Mouse (Mus musculus) liver, postnatal 0 days (tissue): ENCODE measurements at regions not wholly inside any gene's neighbourhood (a gene's known extent, or its start where the extent isn't known, plus 50 kb on each side); places are given as distances from the start of the nearest gene placed in this dataset.

Source experiments
- ATAC-seq: fragments of 200-750 bp; cut with Nextera tagmentation; 2 replicates; pipeline ENCODE4 v1.8.0; 2017; ENCODE audit warnings: mild to moderate bottlenecking, moderate library complexity
- DNase-seq: peaks from one replicate; pipeline ENCODE4 v3.0.0-alpha.2; 2016
- H3K27ac ChIP-seq: fragments of 300-500 bp; sonication (generic); 2 replicates; pipeline ENCODE4 v1.5.1; 2014; ENCODE audit warnings: antibody characterized with exemption, moderate library complexity, mild to moderate bottlenecking, low read depth
- H3K27me3 ChIP-seq: fragments of 300-500 bp; sonication (generic); 2 replicates; pipeline ENCODE4 v1.6.1; 2014; ENCODE audit warnings: low read length, control low read depth, mixed read lengths; ENCODE audit not compliant: insufficient read depth
- H3K36me3 ChIP-seq: fragments of 300-500 bp; sonication (generic); replicated peaks from 2 replicates; pipeline ENCODE4 v1.6.1; 2014; ENCODE audit warnings: mild to moderate bottlenecking, control low read depth, low read length, moderate library complexity, mixed read lengths; ENCODE audit not compliant: insufficient read depth
- H3K4me1 ChIP-seq: fragments of 300-500 bp; sonication (generic); 2 replicates; pipeline ENCODE4 v1.6.1; 2014; ENCODE audit warnings: antibody characterized with exemption, mild to moderate bottlenecking, control low read depth; ENCODE audit not compliant: insufficient read depth
- H3K4me2 ChIP-seq: fragments of 300-500 bp; sonication (generic); 2 replicates; pipeline ENCODE4 v1.6.1; 2014; ENCODE audit warnings: low read depth, mild to moderate bottlenecking, low read length, moderate library complexity, mixed read lengths
- H3K4me3 ChIP-seq: fragments of 300-500 bp; sonication (generic); 2 replicates; pipeline ENCODE4 v1.5.1; 2014; ENCODE audit warnings: low read depth, low read length
- H3K9ac ChIP-seq: fragments of 300-500 bp; sonication (generic); replicated peaks from 2 replicates; pipeline ENCODE4 v1.6.1; 2014; ENCODE audit warnings: mild to moderate bottlenecking, moderate library complexity
- H3K9me3 ChIP-seq: fragments of 300-500 bp; sonication (generic); 2 replicates; pipeline ENCODE4 v1.6.1; 2016; ENCODE audit warnings: mild to moderate bottlenecking, control low read depth, low read length, mixed read lengths
- CTCF ChIP-seq: sonication (generic); IDR thresholded peaks from 2 replicates; pipeline ENCODE4 v1.5.1; 2016; ENCODE audit warnings: antibody characterized with exemption, low read depth
- EP300 ChIP-seq: IDR thresholded peaks from 2 replicates; pipeline ENCODE4 v1.6.1; 2016; ENCODE audit warnings: antibody characterized with exemption, low read depth, mild to moderate bottlenecking
- WGBS: fragments of 180-500 bp; shearing (Covaris S2); extraction: QIAGEN DNeasy Blood & Tissue Kit; methylation state at CpG from one replicate; pipeline ENCODE4 v1.1.7; 2014; ENCODE audit not compliant: insufficient replicate concordance; 5-methylcytosine and 5-hydroxymethylcytosine counted together

DNA sequence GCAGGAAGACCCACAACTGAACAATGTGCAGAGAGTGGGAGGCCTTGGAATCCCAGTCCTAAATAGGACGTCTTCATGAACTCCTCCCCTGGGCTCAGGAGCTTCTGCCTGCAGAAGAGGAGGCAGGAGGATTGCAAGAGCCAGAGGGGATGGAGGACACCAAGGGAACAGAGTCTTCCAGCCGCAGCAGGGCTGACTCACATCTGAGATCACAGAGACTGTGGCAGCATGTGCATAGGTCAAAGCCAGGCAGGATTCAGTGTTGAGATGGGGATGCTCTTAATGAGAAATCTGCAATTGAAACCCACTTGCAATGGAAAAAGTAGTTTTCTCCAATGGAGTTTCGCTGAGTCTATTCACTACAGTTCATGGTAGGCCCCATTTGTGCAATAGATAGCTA lies 175.9 kb downstream of the Kcnrg start:
- ATAC-seq (no peak), DNase-seq (no peak)
- H3K4me3 ChIP-seq = no peak overlapping the region
- WGBS = 77% methylated on average over 3 of the region's 3 CpGs
- H3K4me2 ChIP-seq = no peak overlapping the region
- no peak overlapping the region for H3K9ac ChIP-seq
- no peak overlapping the region for H3K27ac ChIP-seq
- H3K9me3 ChIP-seq = no peaks in the 10 kb centered on the region
- no peaks in the 10 kb centered on the region for H3K36me3 ChIP-seq
- H3K4me1 ChIP-seq = no peaks in the 10 kb centered on the region
- H3K27me3 ChIP-seq = no peaks in the 10 kb centered on the region
- TF ChIP-seq EP300 (no peak), CTCF (no peak)

DNA sequence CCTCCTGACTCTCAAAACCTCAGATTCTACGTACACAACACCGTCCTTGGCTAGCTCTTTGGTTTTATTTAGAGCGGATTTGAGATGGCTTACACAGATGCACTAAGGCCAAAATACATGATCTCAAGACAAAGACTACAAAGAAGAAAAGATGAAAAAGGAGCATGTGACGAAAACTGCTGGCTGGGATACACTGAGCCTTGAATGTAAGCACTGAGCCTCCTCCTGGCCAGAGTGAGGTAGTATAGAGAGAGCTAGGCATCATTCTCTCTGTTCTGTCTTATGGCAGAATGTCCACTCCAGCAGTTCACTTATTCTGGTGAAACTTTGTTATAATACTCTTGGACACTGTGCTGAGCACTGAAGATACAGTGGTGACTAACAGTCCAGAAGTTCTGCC lies 177.4 kb downstream of the Kcnrg start:
- Histone ChIP-seq H3K9ac (no peak overlapping the region), H3K4me1 (no peaks in the 10 kb centered on the region), H3K27me3 (no peaks in the 10 kb centered on the region), H3K36me3 (no peaks in the 10 kb centered on the region), H3K9me3 (no peaks in the 10 kb centered on the region), H3K4me2 (no peak overlapping the region), H3K4me3 (no peak overlapping the region), H3K27ac (no peak overlapping the region)
- DNase-seq (no peak), ATAC-seq (no peak)
- 0 out of 2 replicates have a peak, but pooled peaks have one; percentile 12 for TF ChIP-seq CTCF
- no peak for TF ChIP-seq EP300
- WGBS = 82% methylated on average over 4 of the region's 4 CpGs

DNA sequence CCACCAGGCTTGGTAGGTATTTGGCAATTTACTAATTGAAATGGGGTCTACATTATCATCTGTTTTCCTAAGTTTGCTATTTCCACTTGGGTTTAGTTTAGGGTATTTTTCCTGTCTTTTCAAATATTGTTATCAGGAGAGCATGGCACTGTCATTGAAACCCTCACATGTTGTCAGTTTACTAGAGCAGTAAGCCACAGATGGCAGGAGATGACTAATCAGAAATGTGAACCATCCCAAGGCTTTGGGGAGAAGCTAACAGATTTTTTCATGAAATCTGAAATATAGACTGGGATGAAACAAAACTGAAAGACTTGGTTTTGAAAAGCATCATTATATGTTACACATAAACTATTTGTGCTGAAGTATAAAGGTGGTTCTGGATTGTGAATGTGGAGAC lies 178.8 kb downstream of the Kcnrg start:
- Histone ChIP-seq H3K27ac (no peak overlapping the region), H3K9me3 (no peaks in the 10 kb centered on the region), H3K36me3 (no peaks in the 10 kb centered on the region), H3K4me1 (no peaks in the 10 kb centered on the region), H3K4me3 (no peak overlapping the region), H3K4me2 (no peak overlapping the region), H3K9ac (no peak overlapping the region), H3K27me3 (no peaks in the 10 kb centered on the region)
- TF ChIP-seq CTCF (no peak), EP300 (no peak)
- ATAC-seq (no peak), DNase-seq (no peak)

DNA sequence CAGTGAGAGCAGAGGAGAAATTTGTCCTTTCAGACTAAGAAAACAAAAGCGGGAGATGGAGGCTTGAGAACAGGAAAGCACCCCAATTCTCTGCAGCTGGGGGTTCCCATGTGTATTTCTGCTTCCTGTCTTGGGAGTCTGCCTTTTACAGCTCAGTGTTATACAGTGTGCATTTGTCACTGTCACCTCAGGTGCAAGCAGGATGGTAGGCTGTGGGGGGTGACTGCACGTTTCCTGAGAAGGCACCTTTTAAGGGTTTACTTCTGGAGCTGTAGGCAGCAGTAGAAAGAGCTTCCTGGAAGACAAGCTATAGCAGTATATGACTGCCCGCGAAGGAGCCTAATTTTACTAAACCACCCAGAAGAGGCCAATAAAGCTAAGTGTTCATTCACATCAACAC lies 180.5 kb downstream of the Kcnrg start:
- DNase-seq (no peak), ATAC-seq (no peak)
- Histone ChIP-seq H3K4me1 (no peaks in the 10 kb centered on the region), H3K27ac (no peak overlapping the region), H3K27me3 (no peaks in the 10 kb centered on the region), H3K9ac (no peak overlapping the region), H3K36me3 (no peaks in the 10 kb centered on the region), H3K4me3 (no peak overlapping the region), H3K9me3 (no peaks in the 10 kb centered on the region), H3K4me2 (no peak overlapping the region)
- WGBS = 63% methylated on average over 4 of the region's 4 CpGs
- TF ChIP-seq EP300 = no peak
- TF ChIP-seq CTCF = no peak

DNA sequence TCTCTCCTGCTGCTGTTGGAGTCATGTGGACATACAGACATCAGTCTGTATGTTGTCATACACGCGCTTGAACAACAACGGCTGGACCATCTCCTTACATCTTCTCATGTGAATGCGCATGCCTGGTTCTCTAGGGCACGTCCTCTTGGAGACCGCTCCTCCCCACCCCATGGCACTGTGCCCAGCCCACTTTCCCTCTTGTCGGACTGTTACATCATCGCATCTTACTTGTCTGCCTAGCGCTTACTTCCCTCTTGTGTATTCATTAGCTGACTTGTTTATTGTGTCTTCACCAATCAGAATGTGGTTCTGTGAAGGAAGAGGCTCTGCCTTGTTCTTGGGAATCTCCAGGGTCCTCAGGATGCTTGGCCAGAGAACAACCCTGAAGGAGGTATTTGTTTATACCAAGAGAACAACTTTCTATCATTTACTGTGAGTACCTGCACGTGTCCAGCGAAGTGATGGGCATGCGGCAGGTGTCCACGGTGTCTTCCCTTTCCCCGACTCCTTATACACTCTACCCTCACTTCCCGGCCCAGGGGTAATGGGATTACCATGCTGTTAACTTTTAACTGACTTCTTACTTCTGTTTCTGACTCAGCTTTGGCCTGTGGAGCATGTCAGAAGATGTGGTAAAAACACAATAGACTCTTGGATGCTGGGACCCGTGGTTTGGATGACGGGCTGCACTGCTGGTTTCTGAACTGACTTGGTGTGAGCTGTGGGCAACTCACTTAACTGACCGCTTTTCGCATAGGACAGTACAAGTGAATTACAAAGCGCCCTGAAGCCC lies 181.9 kb downstream of the Kcnrg start:
- no peak overlapping the region for H3K9ac ChIP-seq
- DNase-seq (peak; percentile 35), ATAC-seq (no peak)
- no peaks in the 10 kb centered on the region for H3K4me1 ChIP-seq
- no peak overlapping the region for H3K27ac ChIP-seq
- no peak overlapping the region for H3K4me2 ChIP-seq
- no peaks in the 10 kb centered on the region for H3K27me3 ChIP-seq
- 78% methylated on average over 20 of the region's 20 CpGs for WGBS
- TF ChIP-seq EP300 = no peak
- TF ChIP-seq CTCF = no peak
- H3K9me3 ChIP-seq = no peaks in the 10 kb centered on the region
- H3K36me3 ChIP-seq = no peaks in the 10 kb centered on the region
- no peak overlapping the region for H3K4me3 ChIP-seq

DNA sequence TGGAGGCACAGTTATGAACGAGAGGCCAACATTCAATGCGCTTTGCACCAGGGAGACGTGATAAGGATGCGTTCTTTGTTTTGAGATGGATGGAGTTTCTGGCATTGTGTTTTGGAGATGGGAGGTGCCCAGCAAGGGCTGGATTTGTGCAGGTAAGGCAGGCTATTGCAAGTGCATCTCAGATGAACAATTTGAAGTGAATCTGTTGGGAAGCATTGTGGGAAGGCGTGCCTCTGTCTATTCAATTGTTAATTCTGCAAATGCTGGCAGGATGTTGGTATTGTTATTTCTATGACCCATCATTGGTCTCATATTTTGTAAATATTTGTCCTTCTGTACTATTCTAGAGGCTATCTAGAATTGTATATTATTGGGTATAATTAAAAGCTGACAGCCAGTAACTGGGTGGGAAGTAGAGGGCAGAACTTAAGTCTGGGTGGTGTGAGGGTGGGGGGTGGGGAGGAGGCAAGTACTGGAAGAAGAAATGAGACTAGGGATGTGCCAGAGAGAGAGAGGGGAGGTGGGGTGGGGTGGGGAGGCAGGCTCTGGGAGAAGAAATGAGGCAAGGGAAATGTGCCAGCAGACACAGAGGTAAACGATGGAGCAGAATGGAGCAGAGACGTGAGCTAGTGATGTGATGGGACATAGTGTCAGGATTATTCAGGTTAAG lies 188.9 kb downstream of the Kcnrg start:
- no peak for ATAC-seq
- WGBS = 81% methylated on average over 7 of the region's 7 CpGs
- DNase-seq = no peak
- no peaks in the 10 kb centered on the region for H3K36me3 ChIP-seq
- no peak overlapping the region for H3K9ac ChIP-seq
- H3K9me3 ChIP-seq = no peaks in the 10 kb centered on the region
- H3K4me1 ChIP-seq = no peaks in the 10 kb centered on the region
- TF ChIP-seq CTCF = no peak
- TF ChIP-seq EP300 = no peak
- no peak overlapping the region for H3K4me2 ChIP-seq
- no peak overlapping the region for H3K27ac ChIP-seq
- H3K4me3 ChIP-seq = no peak overlapping the region
- H3K27me3 ChIP-seq = no peaks in the 10 kb centered on the region
